Mouse (Mus musculus): ENCODE results near the gene Gtf2a1. TPM values are rescaled to one million over a fixed set of nuclear protein-coding genes. Genes with fewer than 3 reads are reported as not detected.
A peak's percentile ranks its signal among the peaks of the same experiment; 100 is the strongest.

Gene Gtf2a1
- polyA plus RNA-seq, 1 experiment from 2014 or later: 59.7 TPM

DNA sequence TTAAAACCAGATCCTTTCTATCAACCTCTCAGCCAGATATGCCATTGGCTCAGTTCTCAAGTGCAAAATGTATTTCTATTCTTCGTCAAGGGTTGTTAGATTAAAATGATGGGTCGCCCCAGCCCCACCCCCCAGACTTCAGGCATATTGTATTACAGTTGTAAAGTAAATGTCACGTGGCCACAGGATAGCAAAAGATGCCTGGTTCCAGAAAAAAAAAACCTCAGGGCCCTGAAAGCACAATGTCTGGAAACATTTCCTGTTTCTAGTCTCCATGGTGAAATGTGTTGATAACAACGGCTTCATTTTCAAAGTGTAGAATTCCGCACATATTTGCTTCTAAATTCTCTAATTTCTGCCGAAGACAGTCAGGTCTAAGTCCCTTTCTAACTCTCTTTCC, 14.3 kb upstream of the Gtf2a1 start:
- no peak overlapping the region for H3K9ac ChIP-seq (ENCODE audit: low read length)
- no peaks in the 10 kb centered on the region for H3K36me3 ChIP-seq (ENCODE audit: control insufficient read depth, insufficient read depth, low read length)
- no peak overlapping the region for H3K27ac ChIP-seq (ENCODE audit: low read depth, low read length)
- no peak overlapping the region for H3K4me2 ChIP-seq (ENCODE audit: low read depth)
- DNase-seq (ENCODE audit: low spot score) (no peak), ATAC-seq (ENCODE audit: insufficient read depth, low FRiP score, low TSS enrichment) (no peak)
- H3K9me3 ChIP-seq (ENCODE audit: control insufficient read depth, low read length): no peaks in the 10 kb centered on the region
- H3K4me3 ChIP-seq (ENCODE audit: low read depth, low read length): no peak overlapping the region
- H3K27me3 ChIP-seq (ENCODE audit: control insufficient read depth, insufficient read depth, low read length): no peaks in the 10 kb centered on the region
- no peaks in the 10 kb centered on the region for H3K4me1 ChIP-seq (ENCODE audit: control insufficient read depth, insufficient read depth, low read length)
- WGBS: 75% methylated on average over 6 of the region's 6 CpGs

DNA sequence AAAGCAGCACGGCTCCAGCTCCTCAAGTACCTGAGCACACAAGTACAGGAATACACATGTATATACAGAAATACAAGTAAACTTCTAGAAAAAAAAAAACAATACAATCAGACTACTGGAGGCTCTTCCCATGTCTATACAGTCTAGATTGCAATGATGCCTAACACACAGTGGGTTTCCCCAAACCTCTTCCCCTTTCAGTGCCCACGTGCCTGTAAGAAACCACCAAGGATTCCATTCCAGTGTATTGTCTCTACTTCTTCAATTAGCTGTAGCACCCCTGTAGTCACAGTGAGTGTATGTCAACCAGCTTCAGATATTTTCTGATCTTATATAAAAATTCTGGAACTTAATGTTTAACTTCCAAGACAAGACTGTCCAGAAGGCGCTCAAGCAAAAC, 1.8 kb upstream of the Gtf2a1 start:
- 93% methylated on average over 3 of the region's 3 CpGs for WGBS

DNA sequence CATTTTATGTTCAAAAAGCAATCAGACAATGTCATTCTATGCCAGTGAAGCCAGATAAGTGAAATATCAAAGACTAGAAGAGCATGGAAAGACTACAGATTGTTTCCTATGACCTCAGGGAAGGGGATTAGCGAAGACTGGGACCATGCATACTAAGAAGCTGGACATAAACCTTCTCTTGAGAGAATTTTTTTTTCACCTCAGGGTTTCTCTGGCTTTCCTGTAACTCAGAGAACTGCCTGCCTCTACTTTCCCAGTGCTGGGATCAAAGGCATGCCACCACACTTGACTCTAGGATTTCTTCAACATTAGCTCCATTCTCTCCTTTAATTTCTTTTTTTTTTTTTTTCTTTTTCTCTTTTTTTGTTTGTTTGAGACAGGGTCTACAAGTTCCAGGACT, 904 bp upstream of the Gtf2a1 start:
- DNase-seq (ENCODE audit: low spot score) (no peak), ATAC-seq (ENCODE audit: insufficient read depth, low FRiP score, low TSS enrichment) (no peak)
- H3K9me3 ChIP-seq (ENCODE audit: control insufficient read depth, low read length): no peaks in the 10 kb centered on the region
- peaks cover 11% of the 10 kb centered on the region for H3K4me1 ChIP-seq (ENCODE audit: control insufficient read depth, insufficient read depth, low read length)
- H3K9ac ChIP-seq (ENCODE audit: low read length): peak overlapping the region; percentile 97; the same call in 1 of the 2 replicates
- H3K27ac ChIP-seq (ENCODE audit: low read depth, low read length): no peak overlapping the region
- H3K27me3 ChIP-seq (ENCODE audit: control insufficient read depth, insufficient read depth, low read length): no peaks in the 10 kb centered on the region
- peak overlapping the region; percentile 69; the same call in 1 of the 2 replicates for H3K4me3 ChIP-seq (ENCODE audit: low read depth, low read length)
- no peaks in the 10 kb centered on the region for H3K36me3 ChIP-seq (ENCODE audit: control insufficient read depth, insufficient read depth, low read length)
- WGBS: 92% methylated on average over 1 of the region's 1 CpGs
- H3K4me2 ChIP-seq (ENCODE audit: low read depth): peak overlapping the region; percentile 64

More for the DNA sequence above, 1.8 kb upstream of the Gtf2a1 start:
- H3K4me2 ChIP-seq (ENCODE audit: low read depth): no peak overlapping the region
- no peaks in the 10 kb centered on the region for H3K36me3 ChIP-seq (ENCODE audit: control insufficient read depth, insufficient read depth, low read length)
- peaks cover 8% of the 10 kb centered on the region for H3K4me1 ChIP-seq (ENCODE audit: control insufficient read depth, insufficient read depth, low read length)
- no peak overlapping the region for H3K9ac ChIP-seq (ENCODE audit: low read length)
- DNase-seq (ENCODE audit: low spot score) (no peak), ATAC-seq (ENCODE audit: insufficient read depth, low FRiP score, low TSS enrichment) (no peak)
- no peak overlapping the region for H3K27ac ChIP-seq (ENCODE audit: low read depth, low read length)
- no peaks in the 10 kb centered on the region for H3K27me3 ChIP-seq (ENCODE audit: control insufficient read depth, insufficient read depth, low read length)
- H3K9me3 ChIP-seq (ENCODE audit: control insufficient read depth, low read length): no peaks in the 10 kb centered on the region
- H3K4me3 ChIP-seq (ENCODE audit: low read depth, low read length): no peak overlapping the region

DNA sequence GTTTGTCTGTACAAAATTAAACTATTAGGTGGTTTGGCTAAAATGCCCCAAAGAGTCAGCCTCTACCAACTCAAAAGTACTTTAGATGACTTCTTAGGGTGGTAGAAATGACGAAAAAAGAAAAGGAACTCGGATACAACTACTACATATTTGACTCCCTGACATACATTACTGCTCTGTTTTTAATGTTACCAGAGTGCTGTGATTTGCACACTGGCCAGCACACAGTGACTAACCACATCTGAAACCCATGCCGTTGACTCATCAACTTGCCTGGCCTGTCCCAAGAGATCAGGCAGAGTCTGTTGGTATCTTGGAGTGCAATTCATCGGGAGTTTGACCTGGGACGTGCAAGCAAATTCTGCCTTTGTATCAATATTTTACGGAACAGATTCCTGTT, 429 bp upstream of the Gtf2a1 start:
- DNase-seq (ENCODE audit: low spot score) (peak; percentile 20), ATAC-seq (ENCODE audit: insufficient read depth, low FRiP score, low TSS enrichment) (no peak)

DNA sequence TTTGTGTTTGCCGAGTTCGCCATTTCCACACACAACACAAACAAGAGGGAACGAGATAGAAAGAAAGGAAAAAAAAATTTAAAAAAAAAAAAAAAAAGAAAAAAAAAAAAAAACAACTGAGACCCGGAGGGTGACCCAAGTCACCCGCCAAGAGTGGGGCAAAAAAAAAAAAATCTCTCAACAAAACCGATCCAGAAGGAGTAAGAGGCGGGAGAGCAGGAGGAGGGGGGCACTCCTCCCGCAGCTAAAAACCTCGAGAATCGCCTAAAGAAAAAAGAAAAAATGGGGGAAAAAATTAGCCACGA, 793 bp downstream of the Gtf2a1 start:
- 2% methylated on average over 11 of the region's 11 CpGs for WGBS
- no peak for ATAC-seq (ENCODE audit: insufficient read depth, low FRiP score, low TSS enrichment)
- H3K4me2 ChIP-seq (ENCODE audit: low read depth): no peak overlapping the region
- peak overlapping the region; percentile 99 for H3K27ac ChIP-seq (ENCODE audit: low read depth, low read length)
- H3K27me3 ChIP-seq (ENCODE audit: control insufficient read depth, insufficient read depth, low read length): no peaks in the 10 kb centered on the region
- DNase-seq (ENCODE audit: low spot score): no peak
- H3K4me1 ChIP-seq (ENCODE audit: control insufficient read depth, insufficient read depth, low read length): peaks cover 11% of the 10 kb centered on the region
- H3K9me3 ChIP-seq (ENCODE audit: control insufficient read depth, low read length): no peaks in the 10 kb centered on the region
- peak overlapping the region; percentile 69 for H3K4me3 ChIP-seq (ENCODE audit: low read depth, low read length)
- peaks cover 4% of the 10 kb centered on the region; the same call in 1 of the 2 replicates for H3K36me3 ChIP-seq (ENCODE audit: control insufficient read depth, insufficient read depth, low read length)
- peak overlapping the region; percentile 97 for H3K9ac ChIP-seq (ENCODE audit: low read length)

More for the DNA sequence above, 429 bp upstream of the Gtf2a1 start:
- peaks cover 11% of the 10 kb centered on the region for H3K4me1 ChIP-seq (ENCODE audit: control insufficient read depth, insufficient read depth, low read length)
- 0 out of 2 replicates have a peak, but pooled peaks cover 2% of the 10 kb centered on the region for H3K36me3 ChIP-seq (ENCODE audit: control insufficient read depth, insufficient read depth, low read length)
- H3K27ac ChIP-seq (ENCODE audit: low read depth, low read length): peak overlapping the region; percentile 99
- peak overlapping the region; percentile 69 for H3K4me3 ChIP-seq (ENCODE audit: low read depth, low read length)
- WGBS: 32% methylated on average over 6 of the region's 6 CpGs
- H3K9me3 ChIP-seq (ENCODE audit: control insufficient read depth, low read length): no peaks in the 10 kb centered on the region
- H3K9ac ChIP-seq (ENCODE audit: low read length): peak overlapping the region; percentile 97
- H3K27me3 ChIP-seq (ENCODE audit: control insufficient read depth, insufficient read depth, low read length): no peaks in the 10 kb centered on the region
- H3K4me2 ChIP-seq (ENCODE audit: low read depth): peak overlapping the region; percentile 64

DNA sequence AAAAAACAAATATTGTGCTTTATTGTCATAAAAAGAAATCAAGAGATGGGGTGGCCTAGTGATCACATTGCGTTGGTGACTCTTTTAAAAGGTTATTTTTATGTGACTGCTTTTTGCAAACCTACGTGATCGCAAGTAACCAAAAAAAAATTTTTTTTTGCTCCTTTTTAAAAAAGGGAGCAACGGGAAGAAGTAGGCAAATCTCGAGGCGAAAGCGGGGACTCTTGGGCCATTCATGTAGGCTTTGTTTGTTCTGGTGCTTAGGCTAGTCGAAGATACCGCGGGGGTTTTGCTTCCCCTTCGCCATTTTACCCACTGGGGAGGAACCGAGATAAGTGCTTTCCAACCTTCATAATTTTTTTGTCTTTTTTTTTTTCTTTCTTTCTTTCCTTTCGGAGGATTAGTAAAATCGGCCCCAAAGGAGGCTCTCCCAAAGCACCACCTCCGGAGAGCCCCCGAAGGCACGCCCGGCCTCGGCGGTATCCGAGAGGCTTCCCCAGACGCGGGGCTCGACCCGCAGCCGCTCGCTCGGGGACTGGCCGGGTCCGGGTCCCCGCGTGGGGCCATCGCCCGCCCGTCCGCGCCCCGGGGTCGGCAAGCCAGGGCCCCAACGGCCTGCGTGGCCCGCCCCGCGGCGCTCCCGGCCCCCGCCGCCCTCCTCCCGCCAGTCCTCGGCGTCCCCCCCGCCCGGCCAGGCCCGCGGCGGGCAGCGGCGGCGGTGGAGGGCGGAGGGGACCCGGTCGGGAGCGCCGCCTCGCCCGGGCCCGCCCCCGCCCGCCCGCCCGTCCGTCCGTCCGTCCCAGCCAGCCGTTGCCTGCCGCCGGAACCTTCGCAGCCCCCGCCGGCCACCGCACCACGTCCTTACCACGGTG, 1.4 kb downstream of the Gtf2a1 start:
- Histone ChIP-seq H3K36me3 (ENCODE audit: control insufficient read depth, insufficient read depth, low read length) (peaks cover 4% of the 10 kb centered on the region; the same call in 1 of the 2 replicates), H3K9ac (ENCODE audit: low read length) (peak overlapping the region; percentile 97), H3K4me2 (ENCODE audit: low read depth) (peak overlapping the region; percentile 47; the same call in 1 of the 2 replicates), H3K27me3 (ENCODE audit: control insufficient read depth, insufficient read depth, low read length) (no peaks in the 10 kb centered on the region), H3K4me1 (ENCODE audit: control insufficient read depth, insufficient read depth, low read length) (peaks cover 14% of the 10 kb centered on the region), H3K4me3 (ENCODE audit: low read depth, low read length) (peak overlapping the region; percentile 69), H3K27ac (ENCODE audit: low read depth, low read length) (peak overlapping the region; percentile 99), H3K9me3 (ENCODE audit: control insufficient read depth, low read length) (no peaks in the 10 kb centered on the region)
- under 1% methylated on average over 64 of the region's 83 CpGs for WGBS
- no peak; the same call in 1 of the 2 replicates for ATAC-seq (ENCODE audit: insufficient read depth, low FRiP score, low TSS enrichment)
- DNase-seq (ENCODE audit: low spot score): peak; percentile 61

DNA sequence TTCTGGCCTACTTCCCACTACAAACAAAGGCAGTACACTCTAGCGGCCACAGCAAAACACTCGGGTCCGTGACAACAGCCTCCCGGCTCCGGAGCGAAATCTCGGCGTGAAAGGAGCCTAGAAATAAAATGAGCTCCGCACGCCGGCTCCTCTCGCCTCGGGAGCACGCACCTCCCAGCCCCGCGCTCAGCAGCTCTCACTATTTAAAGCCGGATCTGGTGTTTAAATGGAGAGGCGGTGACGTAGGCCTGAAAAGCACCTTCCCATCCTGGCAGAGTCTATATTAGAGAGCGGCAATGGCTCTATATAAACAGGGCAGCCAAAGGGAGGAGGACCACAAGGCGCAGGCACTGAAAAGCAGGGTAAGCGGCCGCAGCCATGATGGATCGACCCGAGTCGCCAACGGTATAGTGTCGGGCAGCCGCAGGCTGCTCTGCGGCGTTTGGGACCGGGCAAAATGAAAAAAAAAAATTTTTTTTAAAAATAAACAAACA, 2.1 kb downstream of the Gtf2a1 start:
- Histone ChIP-seq H3K4me2 (ENCODE audit: low read depth) (peak overlapping the region; percentile 47), H3K9ac (ENCODE audit: low read length) (peak overlapping the region; percentile 97), H3K4me3 (ENCODE audit: low read depth, low read length) (peak overlapping the region; percentile 69), H3K9me3 (ENCODE audit: control insufficient read depth, low read length) (no peaks in the 10 kb centered on the region), H3K4me1 (ENCODE audit: control insufficient read depth, insufficient read depth, low read length) (peaks cover 15% of the 10 kb centered on the region), H3K27ac (ENCODE audit: low read depth, low read length) (peak overlapping the region; percentile 99), H3K36me3 (ENCODE audit: control insufficient read depth, insufficient read depth, low read length) (peaks cover 4% of the 10 kb centered on the region; the same call in 1 of the 2 replicates), H3K27me3 (ENCODE audit: control insufficient read depth, insufficient read depth, low read length) (no peaks in the 10 kb centered on the region)
- under 1% methylated on average over 32 of the region's 32 CpGs for WGBS
- ATAC-seq (ENCODE audit: insufficient read depth, low FRiP score, low TSS enrichment): peak; percentile 89
- DNase-seq (ENCODE audit: low spot score): peak; percentile 92

DNA sequence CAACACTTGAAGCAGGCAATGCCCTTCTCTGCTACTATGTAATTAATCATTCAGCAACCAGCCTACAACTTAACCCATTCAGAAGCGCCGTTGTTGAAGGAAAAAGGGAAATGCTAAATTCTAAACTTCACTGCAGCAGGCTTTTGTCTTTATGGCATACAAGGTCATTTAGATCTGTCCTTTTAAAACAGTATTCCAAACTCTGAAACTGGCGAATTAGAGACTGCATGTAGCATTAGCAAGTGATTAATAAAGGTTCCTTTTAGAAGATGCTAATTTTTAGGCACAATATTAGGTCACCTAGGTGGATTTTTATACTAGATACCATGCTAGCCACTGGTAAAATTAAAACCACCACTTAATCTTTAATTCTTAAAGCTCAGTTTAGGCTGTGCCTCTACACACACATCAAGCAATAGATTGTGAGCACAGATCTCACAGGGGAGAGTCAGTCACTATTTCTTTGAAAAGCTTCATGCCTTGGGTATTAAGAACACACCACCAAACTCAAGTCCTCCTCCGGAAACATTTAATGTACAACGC, 2.7 kb downstream of the Gtf2a1 start:
- Histone ChIP-seq H3K4me2 (ENCODE audit: low read depth) (peak overlapping the region; percentile 47), H3K36me3 (ENCODE audit: control insufficient read depth, insufficient read depth, low read length) (peaks cover 5% of the 10 kb centered on the region), H3K9me3 (ENCODE audit: control insufficient read depth, low read length) (no peaks in the 10 kb centered on the region), H3K4me3 (ENCODE audit: low read depth, low read length) (peak overlapping the region; percentile 69), H3K4me1 (ENCODE audit: control insufficient read depth, insufficient read depth, low read length) (peaks cover 15% of the 10 kb centered on the region), H3K27ac (ENCODE audit: low read depth, low read length) (peak overlapping the region; percentile 99), H3K27me3 (ENCODE audit: control insufficient read depth, insufficient read depth, low read length) (no peaks in the 10 kb centered on the region), H3K9ac (ENCODE audit: low read length) (peak overlapping the region; percentile 97)
- 10% methylated on average over 5 of the region's 5 CpGs for WGBS
- ATAC-seq (ENCODE audit: insufficient read depth, low FRiP score, low TSS enrichment) (no peak), DNase-seq (ENCODE audit: low spot score) (no peak)
